Mouse (Mus musculus): ENCODE results near the gene Tlr9. TPM values are rescaled to one million over a fixed set of nuclear protein-coding genes. Genes with fewer than 3 reads are reported as not detected.
A peak's percentile ranks its signal among the peaks of the same experiment; 100 is the strongest.

The Tlr9 gene
- 0.29 and 0.41 TPM in 2 replicates for polyA plus RNA-seq (2015; fragmentation: Nextera tagmentation; extraction: Ambion mirVana)

DNA sequence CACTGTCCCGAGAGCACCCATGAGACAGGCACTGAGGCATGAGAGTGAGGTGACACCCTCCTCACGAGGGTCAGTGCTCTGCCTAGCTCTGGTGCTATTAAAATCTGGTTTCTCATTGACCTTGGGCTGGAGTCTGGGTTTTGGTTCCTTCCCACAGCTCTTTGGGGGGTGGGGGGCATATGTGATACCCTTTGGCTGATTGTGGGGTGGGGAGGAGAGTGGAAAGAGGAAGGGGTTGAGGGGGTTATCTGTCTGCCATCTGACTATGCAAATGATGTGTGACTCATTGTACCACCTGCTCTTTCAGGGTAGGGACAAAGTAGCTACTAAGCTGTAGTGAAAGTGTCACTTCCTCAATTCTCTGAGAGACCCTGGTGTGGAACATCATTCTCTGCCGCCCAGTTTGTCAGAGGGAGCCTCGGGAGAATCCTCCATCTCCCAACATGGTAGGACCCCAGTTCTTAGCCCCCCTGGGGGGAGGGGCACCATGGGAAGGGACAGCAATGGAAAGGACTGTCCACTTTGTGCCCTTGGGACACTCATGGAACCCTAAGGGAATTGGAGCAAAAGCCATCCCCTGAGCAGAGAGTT, at the start of gene Tlr9:
TSS of gene Tlr9 (plus strand) at position 338 of the 591 bp plus-strand sequence.

GRCm38 (mm10) chr9:106199535-106200272, 22.7 kb upstream of the Tlr9 start, which contains the start of gene Ppm1m:
Gene Ppm1m, minus strand, starts transcription at chr9:106199746.

DNA sequence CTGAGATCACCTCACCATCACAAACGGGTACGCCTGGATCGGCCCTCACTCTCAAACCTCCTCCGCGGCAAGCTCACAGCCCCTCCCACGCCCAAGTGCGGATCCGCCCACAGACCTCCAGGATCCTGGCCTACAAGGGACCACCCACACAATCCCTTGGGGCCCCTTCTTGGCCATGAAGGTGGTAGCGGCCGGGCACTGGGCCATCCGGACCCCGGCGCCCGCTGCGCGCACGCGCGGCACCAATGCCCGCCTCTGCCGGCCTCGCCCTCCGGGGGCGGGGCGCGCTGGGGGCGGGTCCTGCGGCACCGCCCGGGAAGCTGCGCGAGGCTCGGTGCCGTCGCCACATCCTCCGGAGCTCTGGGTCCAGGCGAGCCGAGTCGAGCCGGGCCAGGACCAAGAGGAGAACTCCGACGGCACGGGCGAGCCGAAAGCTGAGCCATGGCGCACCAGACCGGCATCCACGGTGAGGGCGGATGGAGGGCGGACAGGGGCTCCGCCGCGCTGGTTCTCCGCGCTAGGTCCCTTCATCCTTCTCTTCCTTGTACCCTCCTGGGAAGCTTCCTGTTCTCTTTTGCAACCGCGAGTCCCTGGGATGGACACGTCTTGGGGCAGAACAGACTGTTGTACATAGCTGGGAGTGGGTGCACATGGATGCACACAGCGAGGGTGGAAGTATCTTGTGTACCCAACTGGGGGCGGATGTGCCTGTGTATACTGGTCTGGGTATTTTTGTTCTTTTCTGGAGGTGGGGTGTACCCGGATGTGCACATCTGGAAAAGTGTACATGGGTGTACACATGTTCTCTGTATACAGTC, 19.4 kb upstream of the Tlr9 start, which contains the start of gene Twf2:
TSS of gene Twf2 (plus strand) at position 290 of the 818 bp plus-strand sequence.

MicroRNAs encoded within 50 kb of the gene (microRNA counts, 519-probe panel; counts per million panel counts)
- 9,634 counts per million, percentile 91 among the panel's probes with 10 or more counts for microRNA mmu-let-7g

Other genes starting within 250 kb of the Tlr9 start
- gene Col6a4, start 125.8 kb upstream of the Tlr9 start, polyA plus RNA-seq (2015; fragmentation: Nextera tagmentation; extraction: Ambion mirVana): 0.22 TPM in 2 replicates
- 0.93 and 1.1 TPM in 2 replicates for gene Glyctk, start 64.5 kb upstream of the Tlr9 start, polyA plus RNA-seq (2015; fragmentation: Nextera tagmentation; extraction: Ambion mirVana)
- 10.7 and 11.4 TPM in 2 replicates for gene Wdr82, start 51.7 kb upstream of the Tlr9 start, polyA plus RNA-seq (2015; fragmentation: Nextera tagmentation; extraction: Ambion mirVana)
- gene Ppm1m, start 22.9 kb upstream of the Tlr9 start, polyA plus RNA-seq (2015; fragmentation: Nextera tagmentation; extraction: Ambion mirVana): 23.2 and 34.1 TPM in 2 replicates
- gene Twf2, start 19.5 kb upstream of the Tlr9 start, polyA plus RNA-seq (2015; fragmentation: Nextera tagmentation; extraction: Ambion mirVana): 41.6 and 51.7 TPM in 2 replicates
- 64.1 and 89.0 TPM in 2 replicates for gene Alas1, start 26.1 kb downstream of the Tlr9 start, polyA plus RNA-seq (2015; fragmentation: Nextera tagmentation; extraction: Ambion mirVana)
- 29.8 TPM in 2 replicates for gene Poc1a, start 58.5 kb downstream of the Tlr9 start, polyA plus RNA-seq (2015; fragmentation: Nextera tagmentation; extraction: Ambion mirVana)
- 9.0 and 11.9 TPM in 2 replicates for gene Dusp7, start 146.0 kb downstream of the Tlr9 start, polyA plus RNA-seq (2015; fragmentation: Nextera tagmentation; extraction: Ambion mirVana)
- 805 and 852 TPM in 2 replicates for gene Rpl29, start 206.9 kb downstream of the Tlr9 start, polyA plus RNA-seq (2015; fragmentation: Nextera tagmentation; extraction: Ambion mirVana)
- gene Acy1, start 215.7 kb downstream of the Tlr9 start, polyA plus RNA-seq (2015; fragmentation: Nextera tagmentation; extraction: Ambion mirVana): 10.7 and 12.2 TPM in 2 replicates
- 2.9 and 4.4 TPM in 2 replicates for gene Abhd14b, start 224.9 kb downstream of the Tlr9 start, polyA plus RNA-seq (2015; fragmentation: Nextera tagmentation; extraction: Ambion mirVana)
- gene Abhd14a, start 225.1 kb downstream of the Tlr9 start, polyA plus RNA-seq (2015; fragmentation: Nextera tagmentation; extraction: Ambion mirVana): 17.5 and 19.9 TPM in 2 replicates
- 3.9 and 7.1 TPM in 2 replicates for gene Pcbp4, start 230.7 kb downstream of the Tlr9 start, polyA plus RNA-seq (2015; fragmentation: Nextera tagmentation; extraction: Ambion mirVana)
- gene Gpr62, start 243.3 kb downstream of the Tlr9 start, polyA plus RNA-seq (2015; fragmentation: Nextera tagmentation; extraction: Ambion mirVana): 0.17 TPM in 1 of 2 replicates, not detected in the other

Data from spleen, postnatal 0 days (tissue).